In the genomic region with DNA sequence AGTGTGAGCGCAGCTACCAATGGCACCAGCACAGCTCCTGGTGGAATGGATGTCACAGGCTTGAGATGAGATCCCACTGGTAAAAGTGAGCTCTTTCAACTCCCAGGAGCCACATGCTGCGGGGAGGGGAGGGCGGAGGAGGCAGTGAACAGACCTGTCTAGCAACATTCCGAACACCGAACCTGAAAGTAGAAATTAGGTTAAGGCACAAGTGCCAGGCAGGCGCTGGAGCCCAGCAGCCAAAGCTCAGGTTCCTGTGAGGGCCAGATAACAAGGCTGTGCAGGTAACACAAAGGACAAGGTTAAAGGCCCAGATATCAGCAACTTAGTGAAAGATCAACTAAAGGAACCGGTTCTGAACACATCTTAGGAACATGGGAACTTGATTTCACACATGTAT, we compare ENCODE assay signal across 12 mouse cellular contexts. TPM values are rescaled to one million over a fixed set of nuclear protein-coding genes. Genes with fewer than 3 reads are reported as not detected.
DNase-seq lines count a peak whose midpoint lies in the region; ATAC-seq and TF ChIP-seq lines count a peak whose summit lies in the region.
"Had no signal": no experiment of that assay in that cellular context is flagged by ENCODE, and none has a peak within 500 bp of the region (broad histone marks: within the 10 kb centered on the region; RNA-seq: fewer than 3 reads in every experiment).

No protein-coding gene starts in this region.

- H3K9me3 ChIP-seq in ES-Bruce4 (replicated peaks; ENCODE audit: control insufficient read depth, insufficient read depth, low read length, poor library complexity, severe bottlenecking), result 0 out of 2 replicates have a peak, but pooled peaks cover 6% of the 10 kb centered on the region
- H3K9me3 ChIP-seq in embryonic facial prominence, embryonic 10.5 days, result peaks cover 6% of the 10 kb centered on the region
- no peaks in the 10 kb centered on the region for H3K9me3 ChIP-seq in lung, embryonic 16.5 days (ENCODE audit: control insufficient read depth, low read length)
- H3K9me3 ChIP-seq in heart, embryonic 11.5 days (replicated peaks; ENCODE audit: control insufficient read depth, low read length), result no peaks in the 10 kb centered on the region; the same call in 1 of the 2 replicates
- H3K9me3 ChIP-seq: forebrain, embryonic 15.5 days had no signal

- TF ChIP-seq POLR2A in ES-Bruce4 (IDR thresholded peaks at IDR 0.05; ENCODE audit: insufficient read depth, low read length), result no peak

- peak; percentile 87 for ATAC-seq in lung, embryonic 16.5 days (ENCODE audit: low read depth)
- ATAC-seq in heart, embryonic 11.5 days (replicated peaks; ENCODE audit: insufficient number of reproducible peaks, low FRiP score, low TSS enrichment), result no peak
- ATAC-seq: forebrain, embryonic 15.5 days had no signal

- no peak overlapping the region for H3K4me3 ChIP-seq in ES-Bruce4 (ENCODE audit: low read depth, low read length)
- H3K4me3 ChIP-seq in embryonic facial prominence, embryonic 10.5 days, result no peak overlapping the region
- H3K4me3 ChIP-seq in lung, embryonic 16.5 days (ENCODE audit: low read length), result no peak overlapping the region
- no peak overlapping the region for H3K4me3 ChIP-seq in heart, embryonic 11.5 days (ENCODE audit: low read depth, low read length)
- H3K4me3 ChIP-seq: forebrain, embryonic 15.5 days; hindbrain, embryonic 12.5 days had no signal

- no peak overlapping the region for H3K9ac ChIP-seq in ES-Bruce4 (ENCODE audit: low read depth, poor library complexity, severe bottlenecking)
- H3K9ac ChIP-seq in lung, embryonic 16.5 days (ENCODE audit: low read length), result no peak overlapping the region
- no peak overlapping the region for H3K9ac ChIP-seq in heart, embryonic 11.5 days (ENCODE audit: low read depth, low read length)
- H3K9ac ChIP-seq: forebrain, embryonic 15.5 days; hindbrain, embryonic 12.5 days; liver, embryonic 14.5 days had no signal

- peak overlapping the region; percentile 58 for H3K27ac ChIP-seq in ES-Bruce4 (ENCODE audit: insufficient read depth, low read length)
- no peak overlapping the region for H3K27ac ChIP-seq in embryonic facial prominence, embryonic 10.5 days (replicated peaks)
- peak overlapping the region; percentile 91 for H3K27ac ChIP-seq in lung, embryonic 16.5 days (ENCODE audit: low read length)
- H3K27ac ChIP-seq in heart, embryonic 11.5 days (ENCODE audit: low read depth, low read length), result no peak overlapping the region
- H3K27ac ChIP-seq: forebrain, embryonic 15.5 days; hindbrain, embryonic 12.5 days; liver, embryonic 14.5 days had no signal

- H3K4me2 ChIP-seq in lung, embryonic 16.5 days (ENCODE audit: low read depth, low read length), result no peak overlapping the region
- H3K4me2 ChIP-seq in heart, embryonic 11.5 days, result no peak overlapping the region
- H3K4me2 ChIP-seq: forebrain, embryonic 15.5 days; hindbrain, embryonic 12.5 days had no signal

- H3K36me3 ChIP-seq in ES-Bruce4 (ENCODE audit: control insufficient read depth, insufficient read depth, low read length, poor library complexity, severe bottlenecking), result no peaks in the 10 kb centered on the region
- H3K36me3 ChIP-seq in embryonic facial prominence, embryonic 10.5 days (replicated peaks), result no peaks in the 10 kb centered on the region
- no peaks in the 10 kb centered on the region for H3K36me3 ChIP-seq in lung, embryonic 16.5 days (ENCODE audit: control insufficient read depth, insufficient read depth, low read length)
- no peaks in the 10 kb centered on the region for H3K36me3 ChIP-seq in heart, embryonic 11.5 days (ENCODE audit: control insufficient read depth, insufficient read depth, low read length)
- H3K36me3 ChIP-seq: forebrain, embryonic 15.5 days; hindbrain, embryonic 12.5 days had no signal

- peak; percentile 51 for DNase-seq in embryonic facial prominence, embryonic 10.5 days (ENCODE audit: low spot score)
- DNase-seq in kidney, adult 8-10 months, result peak; percentile 76 to 89
- DNase-seq in adrenal gland, adult (ENCODE audit: inconsistent age in 2 of 2, low spot score in 1 of 2), result no peak
- no peak for DNase-seq in thymus, postnatal 0 days (ENCODE audit: low spot score)
- DNase-seq: adrenal gland, postnatal 25 days; right cerebral cortex, adult 18-20 months had no signal

- no peaks in the 10 kb centered on the region for H3K27me3 ChIP-seq in ES-Bruce4 (ENCODE audit: control insufficient read depth, insufficient read depth, low read length, poor library complexity, severe bottlenecking)
- no peaks in the 10 kb centered on the region for H3K27me3 ChIP-seq in embryonic facial prominence, embryonic 10.5 days (replicated peaks; ENCODE audit: low read depth, poor library complexity, severe bottlenecking)
- H3K27me3 ChIP-seq in lung, embryonic 16.5 days (ENCODE audit: control insufficient read depth, insufficient read depth, low read depth, low read length), result no peaks in the 10 kb centered on the region
- no peaks in the 10 kb centered on the region for H3K27me3 ChIP-seq in heart, embryonic 11.5 days (ENCODE audit: control insufficient read depth, insufficient read depth, low read length)
- H3K27me3 ChIP-seq: forebrain, embryonic 15.5 days; hindbrain, embryonic 12.5 days had no signal

- 72% methylated on average over 7 of the region's 7 CpGs for WGBS in embryonic facial prominence, embryonic 10.5 days
- WGBS in lung, embryonic 16.5 days, result 51% methylated on average over 7 of the region's 7 CpGs
- 71% methylated on average over 7 of the region's 7 CpGs for WGBS in heart, embryonic 11.5 days (ENCODE audit: insufficient replicate concordance)

- peaks cover 10% of the 10 kb centered on the region for H3K4me1 ChIP-seq in ES-Bruce4 (ENCODE audit: control insufficient read depth, insufficient read depth, low read length)
- H3K4me1 ChIP-seq in embryonic facial prominence, embryonic 10.5 days, result peaks cover 47% of the 10 kb centered on the region
- peaks cover 37% of the 10 kb centered on the region for H3K4me1 ChIP-seq in lung, embryonic 16.5 days (replicated peaks; ENCODE audit: control insufficient read depth, insufficient read depth, low read length)
- 0 out of 2 replicates have a peak, but pooled peaks cover 2% of the 10 kb centered on the region for H3K4me1 ChIP-seq in heart, embryonic 11.5 days (ENCODE audit: control insufficient read depth, insufficient read depth, low read length)

- peak; percentile 83 for TF ChIP-seq EP300 in ES-Bruce4 (IDR thresholded peaks at IDR 0.05; ENCODE audit: insufficient read depth, low read depth, low read length)

- TF ChIP-seq CTCF in ES-Bruce4 (IDR thresholded peaks at IDR 0.05; ENCODE audit: low read depth, low read length), result no peak

RNA-seq across cellular contexts. Expression of a gene that starts 54.7 kb away (rescaled TPM):
- polyA plus RNA-seq in ES-Bruce4 (2011; ENCODE audit: insufficient read depth, insufficient read length, low read depth, missing spikeins), result 48.4 and 55.9 TPM in 2 replicates
- polyA plus RNA-seq in embryonic facial prominence, embryonic 10.5 days (2016; fragmentation: Nextera tagmentation; extraction: Ambion mirVana), result 4.2 and 4.4 TPM in 2 replicates
- 7.8 and 9.9 TPM in 2 replicates for polyA plus RNA-seq in lung, embryonic 16.5 days (2015; fragmentation: Nextera tagmentation; extraction: Ambion mirVana)
- 2.5 and 2.9 TPM in 2 replicates for polyA plus RNA-seq in heart, embryonic 11.5 days (2014; fragmentation: Nextera tagmentation; extraction: Ambion mirVana)
- 1.2 and 1.5 TPM in 2 replicates for polyA plus RNA-seq in thymus, postnatal 0 days (2015; fragmentation: Nextera tagmentation; extraction: Ambion mirVana)

Comparison
In these comparisons a context has a peak if more than half of its experiments do, and no peak if none do; other contexts are left out.
1. H3K27ac ChIP-seq: peak in ES-Bruce4 (single experiment) and lung, embryonic 16.5 days (single experiment); none in embryonic facial prominence, embryonic 10.5 days (single experiment) and heart, embryonic 11.5 days (single experiment).
2. DNase-seq: peak in embryonic facial prominence, embryonic 10.5 days (single experiment) and kidney, adult 8-10 months (2 of 2); none in adrenal gland, adult (0 of 2) and thymus, postnatal 0 days (single experiment).